Mouse (Mus musculus): ENCODE measurements around the gene Gp5.

DNA sequence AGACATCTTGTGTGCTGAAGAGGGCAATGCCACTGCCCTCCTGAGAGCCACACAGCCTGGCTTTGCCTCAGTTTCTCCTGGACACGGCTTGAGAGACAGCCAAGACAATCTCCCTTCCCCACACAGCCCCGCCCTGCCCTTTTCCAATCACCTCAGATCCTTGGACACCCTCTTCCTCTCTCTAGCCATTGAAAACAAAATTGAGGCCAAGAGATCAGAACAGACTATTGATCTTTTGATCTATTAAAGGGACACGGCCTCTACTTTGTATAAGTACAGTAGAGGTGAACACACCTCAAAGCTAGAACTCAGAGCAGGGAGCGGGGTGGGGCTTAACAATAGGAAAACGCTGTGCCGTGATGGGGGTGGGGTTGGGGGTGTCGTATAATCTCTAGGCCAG, 52.1 kb downstream of the Gp5 start:
- TF ChIP-seq CTCF (IDR thresholded peaks at IDR 0.05; ENCODE audit: extremely low read depth, insufficient read depth, insufficient read length, insufficient replicate concordance): no peak
- no peak for TF ChIP-seq POLR2A (IDR thresholded peaks at IDR 0.05; ENCODE audit: low read depth, low read length)

Measured in spleen, adult 2 months (tissue).